Mouse (Mus musculus) 416B (cell line): ENCODE measurements around the gene Eif4e.

Source experiments
- DNase-seq: peaks from one replicate; pipeline ENCODE4 v3.0.0; 2011; ENCODE audit warnings: low read depth

Gene Eif4e

GRCm38 (mm10) chr3:138526073-138526915, at the start of gene Eif4e:
Gene Eif4e, plus strand, starts transcription at chr3:138526179.
- DNase-seq = peak; percentile 89

DNA sequence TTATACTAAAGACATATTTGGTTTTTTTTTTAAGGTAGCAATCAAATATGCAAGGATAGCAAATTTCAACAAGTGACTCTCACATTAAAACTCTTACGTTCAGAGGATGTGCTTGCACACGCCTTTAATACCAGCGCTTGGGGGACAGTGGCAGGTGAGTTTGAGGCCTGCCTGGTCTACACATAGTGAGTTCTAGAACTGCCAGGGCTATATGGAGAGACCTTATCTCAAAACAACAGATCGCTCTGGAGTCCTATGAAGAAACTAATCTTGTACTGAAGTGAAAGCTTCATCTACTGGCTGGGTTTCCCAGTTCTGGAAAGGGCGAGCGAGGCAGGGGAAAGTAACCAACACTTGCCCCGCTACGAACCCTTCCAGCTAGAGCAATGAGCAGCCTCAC, 46.5 kb upstream of the Eif4e start:
- DNase-seq = no peak

GRCm38 (mm10) chr3:138481526-138482284, 44.3 kb upstream of the Eif4e start:
- no peak for DNase-seq

DNA sequence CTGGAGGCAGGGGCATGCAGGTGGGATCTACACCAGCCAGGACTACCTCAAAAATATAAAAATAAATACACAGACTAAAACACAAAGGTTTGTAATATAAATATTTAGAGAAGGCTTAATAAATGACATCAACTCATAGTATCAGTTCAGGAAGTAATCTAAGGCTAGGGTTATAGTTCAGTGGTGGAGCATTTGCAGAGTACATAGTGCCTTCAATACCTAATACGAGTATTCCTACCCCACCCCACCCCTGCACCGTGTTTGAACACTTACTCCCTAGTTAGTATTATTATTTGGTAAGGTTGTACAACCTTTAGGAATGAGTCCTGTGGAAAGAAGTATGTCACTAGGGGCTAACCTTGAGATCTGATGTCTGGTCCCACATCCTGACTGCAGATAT, 42.7 kb upstream of the Eif4e start:
- no peak for DNase-seq

DNA sequence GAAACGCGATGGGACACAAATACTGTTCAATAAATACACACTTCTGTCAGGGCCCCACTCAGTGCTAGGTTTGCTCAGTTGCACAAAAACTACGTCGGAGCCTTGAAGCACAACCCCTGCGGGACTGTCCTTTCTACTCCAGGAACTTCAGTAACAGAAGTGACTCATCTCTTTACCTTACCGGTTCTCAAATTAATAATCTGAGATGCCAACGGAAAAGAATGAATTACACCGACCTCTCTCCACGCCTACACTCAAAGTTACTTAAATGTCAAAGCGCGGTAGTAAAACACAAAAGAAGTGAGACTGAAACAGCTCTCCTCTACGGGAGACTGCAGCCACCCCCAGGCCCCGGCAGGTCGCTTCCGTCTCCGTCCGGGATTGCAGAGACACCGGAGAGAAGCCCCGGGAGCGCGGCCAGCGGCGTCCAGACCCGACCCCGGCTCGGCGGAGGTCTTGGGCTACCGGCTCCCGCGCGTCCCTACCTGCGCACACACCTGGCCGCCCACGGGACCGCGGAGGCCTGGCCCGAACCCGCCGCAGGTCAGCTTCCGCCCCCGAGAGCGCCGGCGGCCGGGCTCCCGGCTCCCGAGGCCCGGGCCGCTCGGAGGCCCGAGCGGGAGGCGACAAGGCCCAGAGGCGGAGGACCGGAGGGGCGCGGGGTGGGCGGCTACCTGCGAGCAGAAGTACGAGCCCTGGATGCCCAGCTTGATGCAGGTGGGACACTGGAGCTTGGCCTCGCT, 37.2 kb upstream of the Eif4e start:
- DNase-seq = peak; percentile 61

DNA sequence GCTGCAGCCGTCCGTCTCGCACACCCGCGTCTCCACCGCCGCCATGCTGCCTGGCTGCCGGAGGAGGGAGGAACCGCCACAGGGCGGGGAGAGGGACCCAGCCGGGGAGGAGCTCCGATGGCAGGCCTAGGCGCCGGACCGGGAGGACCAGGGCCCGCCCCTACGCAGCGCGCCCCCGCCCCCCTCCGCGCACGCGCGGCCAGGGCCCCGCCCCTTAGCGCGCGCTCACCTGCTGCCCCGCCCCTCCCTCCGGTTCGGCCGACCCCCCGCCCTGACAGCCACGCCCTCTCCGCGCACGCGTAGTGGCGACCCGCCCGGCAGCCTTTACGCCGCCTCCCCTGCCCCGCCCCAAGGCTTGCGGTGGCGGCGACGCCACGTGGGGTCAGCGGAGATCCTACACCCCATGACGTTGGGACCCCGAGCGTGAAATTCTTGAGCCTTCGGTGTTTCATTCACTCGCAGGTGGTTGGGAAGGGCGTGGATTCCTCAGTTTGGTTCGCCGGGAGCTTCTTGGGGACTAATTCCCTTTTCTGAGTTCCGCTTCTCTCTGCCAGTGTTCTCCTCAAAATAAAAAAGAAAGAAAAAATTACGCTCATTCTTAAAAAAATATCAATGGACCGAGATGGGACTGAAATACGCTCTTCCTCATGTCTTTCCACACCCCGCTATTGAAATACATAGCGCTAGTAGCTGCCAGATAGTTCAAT, 36.5 kb upstream of the Eif4e start, which contains the start of gene Metap1:
Gene Metap1 (minus strand): TSS at position 189 of the 707 bp plus-strand sequence.
- DNase-seq = peak; percentile 94

DNA sequence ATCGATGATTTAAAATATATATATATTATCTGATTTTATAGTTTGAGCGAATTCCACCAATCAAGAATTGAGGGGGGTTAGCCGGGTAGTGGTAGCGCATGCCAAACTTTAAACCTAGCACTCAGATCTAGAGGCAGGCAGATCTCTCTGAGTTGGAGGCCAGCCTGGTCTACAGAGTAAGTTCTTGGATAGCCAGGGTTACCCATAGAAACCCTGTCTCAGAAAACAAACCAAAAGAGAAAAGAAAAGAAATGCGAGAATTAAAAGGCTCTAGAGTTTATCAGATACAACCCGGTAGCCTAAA, 36.0 kb upstream of the Eif4e start:
- DNase-seq = no peak

- DNase-seq = peak; percentile 57
Observed at GRCm38 (mm10) chr3:138493668-138494067, 32.3 kb upstream of the Eif4e start.

DNA sequence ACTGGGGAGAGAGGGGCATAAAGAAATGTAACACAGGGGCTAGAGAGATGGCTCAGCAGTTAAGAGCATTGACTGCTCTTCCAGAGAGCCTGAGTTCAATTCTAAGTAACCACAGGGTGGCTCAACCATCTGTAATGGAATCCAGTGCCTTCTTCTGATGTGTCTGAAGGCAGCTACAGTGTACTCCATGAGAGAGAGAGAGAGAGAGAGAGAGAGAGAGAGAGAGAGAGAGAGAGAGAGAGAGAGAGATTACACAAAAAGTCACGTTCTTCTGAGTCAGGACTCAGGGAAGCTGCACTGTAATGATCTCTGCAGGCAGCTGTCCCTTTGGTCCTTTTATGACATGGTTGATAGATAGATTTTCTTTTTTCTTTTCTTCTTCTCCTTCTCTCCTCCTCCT, 31.4 kb upstream of the Eif4e start:
- DNase-seq = peak; percentile 50

DNA sequence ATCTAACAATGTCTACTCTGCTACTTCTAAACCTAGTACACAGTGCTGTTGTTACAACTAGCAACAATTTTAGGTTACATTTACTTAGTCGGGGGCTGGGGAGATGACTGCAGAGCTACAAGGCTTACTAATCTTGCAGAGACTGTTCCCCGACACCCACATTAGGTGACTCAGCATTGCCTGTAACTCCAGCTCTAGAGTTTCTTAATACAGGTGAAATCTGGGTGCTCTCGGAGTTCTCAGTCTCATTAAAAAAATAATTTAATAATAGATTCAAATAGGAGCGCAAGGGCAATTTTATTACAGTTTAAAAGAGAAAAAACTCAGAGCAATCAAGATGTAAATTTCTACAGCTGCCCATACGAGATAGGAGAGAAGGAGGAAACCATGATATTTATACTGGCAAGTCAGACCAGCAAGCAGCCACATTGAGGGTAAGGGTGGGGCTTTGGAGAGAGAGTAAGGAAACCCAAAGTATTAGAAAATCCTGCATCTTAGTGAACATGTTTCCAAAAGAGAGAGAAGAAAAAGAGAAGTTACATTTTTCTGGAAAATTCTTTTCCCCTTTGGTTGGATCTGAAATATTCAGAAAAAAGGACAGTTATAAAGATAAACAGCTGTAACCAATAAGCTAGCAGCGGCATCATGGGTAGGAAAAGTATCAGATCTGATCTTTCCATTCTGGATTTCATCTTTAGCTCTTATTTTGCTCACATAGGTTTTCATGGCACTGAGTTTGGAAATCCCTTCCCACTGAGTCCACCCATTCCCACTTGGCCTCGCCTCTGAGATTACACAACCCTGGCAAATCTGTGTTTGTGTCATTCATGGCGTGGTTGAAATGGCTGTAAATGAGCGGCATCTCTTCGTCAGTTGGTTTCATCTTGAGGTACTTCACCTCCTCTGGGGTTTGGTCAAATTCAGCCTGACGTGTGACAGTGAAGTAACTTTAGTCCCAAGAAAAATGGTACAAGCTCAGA, 30.5 kb upstream of the Eif4e start:
- peak; percentile 86 for DNase-seq

DNA sequence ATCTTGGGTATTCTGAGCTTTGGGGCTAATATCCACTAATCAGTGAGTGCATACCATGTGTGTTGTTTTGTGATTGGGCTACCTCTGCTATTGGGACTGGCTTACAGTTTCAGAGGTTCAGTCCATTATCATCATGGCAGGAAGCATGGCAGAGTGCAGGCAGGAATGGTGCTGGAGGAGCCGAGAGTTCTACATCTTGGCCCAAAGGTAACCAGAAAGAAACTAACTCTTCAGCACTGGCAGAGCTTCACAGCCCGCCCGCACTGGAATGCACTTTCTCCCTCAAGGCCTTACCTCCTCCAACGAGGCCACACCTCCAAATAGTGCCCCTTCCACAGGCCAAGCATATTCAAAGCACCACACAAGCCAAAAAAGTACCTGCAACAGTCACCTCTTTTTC, 27.2 kb upstream of the Eif4e start:
- no peak for DNase-seq

DNA sequence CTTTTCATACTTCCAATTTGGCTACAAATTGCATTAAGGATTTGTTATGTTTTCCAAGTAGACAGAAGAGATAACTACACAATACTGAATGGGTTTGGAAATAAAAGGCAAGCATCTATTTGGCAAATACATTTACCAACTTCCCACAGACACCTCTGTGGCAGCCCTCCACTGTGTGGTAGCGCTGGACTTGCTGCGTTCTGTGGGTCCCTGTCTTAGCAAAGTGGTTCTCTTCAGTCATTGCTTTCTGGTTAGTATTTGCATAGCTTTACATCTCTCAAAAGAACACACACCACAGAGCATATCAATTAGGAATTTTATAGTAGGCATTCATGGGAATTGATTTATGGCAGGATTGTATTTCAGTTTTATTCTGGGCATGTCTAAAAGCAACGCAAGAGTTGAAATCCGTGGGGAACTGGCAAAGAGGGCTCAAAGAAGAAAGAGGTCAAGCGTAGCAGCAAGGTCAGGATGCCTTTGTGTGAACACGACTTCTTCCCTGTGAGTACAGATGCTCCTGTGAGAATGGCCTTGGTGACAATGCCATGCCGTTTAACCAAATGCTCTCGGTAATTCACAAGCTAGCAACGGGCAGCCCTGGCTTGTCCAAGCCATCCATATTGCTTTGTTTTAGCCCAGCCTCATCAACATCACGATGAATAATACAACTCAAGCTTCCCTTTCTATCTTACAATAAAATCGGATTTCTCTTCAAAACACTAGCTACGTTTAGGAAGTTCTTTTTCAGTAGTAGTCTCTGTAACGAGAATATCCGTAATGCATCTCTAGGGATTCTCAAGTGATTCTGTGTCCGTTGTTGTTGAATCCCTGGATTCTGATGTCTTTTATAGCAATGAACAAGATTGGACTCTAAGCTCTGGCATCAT, 25.9 kb upstream of the Eif4e start:
- DNase-seq = no peak

DNA sequence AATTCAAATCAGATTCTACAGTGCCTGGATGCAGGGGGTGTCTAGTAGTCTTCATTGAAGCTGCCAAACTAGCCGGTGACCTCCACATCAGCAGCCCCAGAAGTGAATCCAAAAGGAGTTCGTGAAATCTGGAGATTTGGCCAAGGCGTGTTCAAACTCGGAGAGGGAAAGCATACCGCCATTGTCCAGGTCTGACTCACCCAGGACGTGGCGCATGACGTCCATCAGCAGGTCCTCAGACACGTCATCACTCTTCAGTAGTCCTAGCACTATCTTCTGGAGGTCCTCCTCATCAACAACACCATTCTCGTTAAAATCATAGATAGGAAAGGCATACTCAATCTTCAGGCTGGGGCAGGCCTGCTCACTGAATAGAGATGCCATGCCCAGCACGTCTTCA, 22.2 kb upstream of the Eif4e start:
- no peak for DNase-seq

- peak; percentile 67 for DNase-seq
Observed at GRCm38 (mm10) chr3:138506749-138507148, 19.2 kb upstream of the Eif4e start.

GRCm38 (mm10) chr3:138509581-138509980, 16.4 kb upstream of the Eif4e start:
- DNase-seq = no peak

DNA sequence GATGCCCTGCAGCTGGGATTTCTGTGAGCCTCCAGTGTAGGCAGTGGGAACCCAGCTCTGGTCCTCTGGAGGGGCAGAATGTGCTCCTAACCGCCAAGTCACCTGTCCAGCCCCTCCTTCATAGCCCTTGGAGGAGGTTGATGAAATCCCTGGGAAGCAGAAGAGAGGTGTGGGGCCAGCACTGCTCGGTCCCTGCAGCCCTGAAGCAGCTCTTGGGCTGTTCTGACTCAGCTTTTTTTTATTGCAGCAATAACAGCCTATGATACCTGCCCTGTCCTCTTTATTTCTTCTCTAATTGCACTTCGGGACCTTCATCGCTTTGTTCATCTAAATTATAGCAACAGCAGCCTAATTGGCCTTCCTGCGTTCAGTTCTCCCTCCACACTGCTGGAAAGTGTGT, 15.5 kb upstream of the Eif4e start:
- no peak for DNase-seq

DNA sequence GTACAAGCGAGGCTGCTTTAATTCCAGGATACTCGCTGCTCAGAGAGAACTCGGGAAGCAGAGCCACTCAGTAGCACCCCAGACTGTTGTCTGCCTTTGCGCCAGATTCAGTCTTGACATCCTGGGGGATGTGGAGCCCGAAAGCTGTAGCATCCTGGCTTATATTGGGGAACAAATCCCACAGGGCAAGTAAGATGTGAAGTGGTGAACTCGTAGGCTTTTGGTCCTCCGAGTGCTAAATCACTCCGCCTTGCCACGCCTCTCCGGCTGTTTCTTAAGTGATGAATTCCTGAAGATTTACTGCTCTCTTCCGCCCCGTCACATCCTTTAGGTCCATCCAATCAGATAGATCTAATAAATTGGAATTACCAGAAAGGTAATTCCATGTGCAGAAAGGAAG, 12.7 kb upstream of the Eif4e start:
- no peak for DNase-seq

DNA sequence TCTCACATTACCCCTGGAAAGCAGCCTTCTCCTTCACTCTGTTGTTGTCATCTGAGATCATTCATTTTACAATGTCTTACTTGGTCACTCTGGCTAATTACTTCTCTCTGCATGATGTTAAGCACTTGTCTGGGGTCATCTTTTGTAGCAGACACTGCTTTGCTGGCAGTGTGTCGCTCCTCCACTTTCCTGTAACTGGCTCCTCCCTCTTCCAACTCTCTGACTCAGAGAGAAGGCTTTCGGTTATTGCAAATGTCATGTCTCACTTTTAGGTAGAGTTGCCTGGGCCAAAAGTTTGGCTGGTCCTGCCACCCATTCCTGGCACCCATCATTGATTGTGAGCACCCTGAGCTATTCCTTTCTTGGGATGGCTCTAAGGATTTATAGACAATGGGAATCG, 11.2 kb upstream of the Eif4e start:
- no peak for DNase-seq

- peak; percentile 50 for DNase-seq
Observed at GRCm38 (mm10) chr3:138515656-138516370, 10.2 kb upstream of the Eif4e start.
